19 mouse cellular contexts compared by ENCODE assay signal in genomic region chr19:11050286-11050685, GRCm38 (mm10). TPM values are rescaled to one million over a fixed set of nuclear protein-coding genes. Genes with fewer than 3 reads are reported as not detected.
DNase-seq lines count a peak whose midpoint lies in the region; ATAC-seq and TF ChIP-seq lines count a peak whose summit lies in the region.
"Had no signal": no experiment of that assay in that cellular context is flagged by ENCODE, and none has a peak within 500 bp of the region (broad histone marks: within the 10 kb centered on the region; RNA-seq: fewer than 3 reads in every experiment).

No protein-coding gene starts in this region.

- no peak for DNase-seq in layer of hippocampus, adult 2 months (ENCODE audit: low spot score in 2 of 2)
- DNase-seq in layer of hippocampus, postnatal 10 days (ENCODE audit: low spot score in 2 of 2), result no peak
- peak; percentile 71 for DNase-seq in CD4-positive, CD25-positive, alpha-beta regulatory T cell, adult 2 months (ENCODE audit: low read depth, low spot score)
- DNase-seq in naive thymus-derived CD4-positive, alpha-beta T cell, adult 2 months (ENCODE audit: low read depth), result peak; percentile 72
- no peak for DNase-seq in cerebellum, adult 11-12 months
- DNase-seq in urinary bladder, postnatal 36 days (ENCODE audit: low spot score in 2 of 2), result no peak
- DNase-seq: adrenal gland, postnatal 36 days; right cerebral cortex, adult 18-20 months had no signal

- H3K4me3 ChIP-seq in layer of hippocampus, adult 2 months, result no peak overlapping the region
- H3K4me3 ChIP-seq: heart, embryonic 15.5 days; hindbrain, embryonic 15.5 days had no signal

- H3K27ac ChIP-seq in layer of hippocampus, adult 2 months, result peak overlapping the region; percentile 57; the same call in 1 of the 2 replicates
- H3K27ac ChIP-seq: heart, embryonic 15.5 days; hindbrain, embryonic 15.5 days; liver, embryonic 14.5 days had no signal

- peak; percentile 51 for ATAC-seq in activated CD4-positive, CD25-positive, alpha-beta regulatory T cell, adult 4 months

- no peak for TF ChIP-seq CTCF in layer of hippocampus, adult 2 months (conservative IDR thresholded peaks at IDR 0.05)

RNA-seq across cellular contexts. Expression of gene Ms4a8a, which starts 30.6 kb away (rescaled TPM):
- under 1 TPM in 1 of 2 experiments, not detected in 1; 0.36 TPM for total RNA-seq in layer of hippocampus, adult 2 months (2021)
- not detected for total RNA-seq in layer of hippocampus, postnatal 10 days (2021)
- not detected for polyA plus RNA-seq in activated CD4-positive, CD25-positive, alpha-beta regulatory T cell, adult 4 months (2017; shearing (Covaris generic))
- total RNA-seq: ES-E14; layer of hippocampus, postnatal 25 days; left cerebral cortex, postnatal 36 days had no signal
- polyA plus RNA-seq: embryonic facial prominence, embryonic 14.5 days; forebrain, embryonic 11.5 days; hindbrain, embryonic 15.5 days; kidney, embryonic 16.5 days had no signal

RNA-seq across cellular contexts. Expression of gene Ms4a18, which starts 32.5 kb away (rescaled TPM):
- not detected for total RNA-seq in layer of hippocampus, adult 2 months (2021)
- not detected for total RNA-seq in layer of hippocampus, postnatal 10 days (2021)
- not detected for polyA plus RNA-seq in activated CD4-positive, CD25-positive, alpha-beta regulatory T cell, adult 4 months (2017; shearing (Covaris generic))
- total RNA-seq: adrenal gland, postnatal 36 days; ES-E14; layer of hippocampus, postnatal 25 days; left cerebral cortex, postnatal 36 days; monocyte, adult 5-6 weeks had no signal
- polyA plus RNA-seq: embryonic facial prominence, embryonic 14.5 days; forebrain, embryonic 11.5 days; heart, embryonic 15.5 days; hindbrain, embryonic 15.5 days; kidney, embryonic 16.5 days; liver, embryonic 14.5 days had no signal

RNA-seq across cellular contexts. Expression of gene Ms4a15, which starts 57.2 kb away (rescaled TPM):
- not detected for total RNA-seq in layer of hippocampus, adult 2 months (2021)
- total RNA-seq in layer of hippocampus, postnatal 10 days (2021), result not detected
- under 1 TPM in 1 of 2 experiments, not detected in 1; 0.20 TPM for polyA plus RNA-seq in activated CD4-positive, CD25-positive, alpha-beta regulatory T cell, adult 4 months (2017; shearing (Covaris generic))
- total RNA-seq: adrenal gland, postnatal 36 days; ES-E14; layer of hippocampus, postnatal 25 days had no signal
- polyA plus RNA-seq: embryonic facial prominence, embryonic 14.5 days; forebrain, embryonic 11.5 days; heart, embryonic 15.5 days; kidney, embryonic 16.5 days; liver, embryonic 14.5 days had no signal

Comparison
In these comparisons a context has a peak if more than half of its experiments do, and no peak if none do; other contexts are left out.
1. DNase-seq: peak in CD4-positive, CD25-positive, alpha-beta regulatory T cell, adult 2 months (single experiment) and naive thymus-derived CD4-positive, alpha-beta T cell, adult 2 months (single experiment); none in layer of hippocampus, adult 2 months (0 of 2), layer of hippocampus, postnatal 10 days (0 of 2), cerebellum, adult 11-12 months (single experiment) and urinary bladder, postnatal 36 days (0 of 2).